Mouse (Mus musculus): ENCODE results near the gene Cdk5r1.

The Cdk5r1 gene

DNA sequence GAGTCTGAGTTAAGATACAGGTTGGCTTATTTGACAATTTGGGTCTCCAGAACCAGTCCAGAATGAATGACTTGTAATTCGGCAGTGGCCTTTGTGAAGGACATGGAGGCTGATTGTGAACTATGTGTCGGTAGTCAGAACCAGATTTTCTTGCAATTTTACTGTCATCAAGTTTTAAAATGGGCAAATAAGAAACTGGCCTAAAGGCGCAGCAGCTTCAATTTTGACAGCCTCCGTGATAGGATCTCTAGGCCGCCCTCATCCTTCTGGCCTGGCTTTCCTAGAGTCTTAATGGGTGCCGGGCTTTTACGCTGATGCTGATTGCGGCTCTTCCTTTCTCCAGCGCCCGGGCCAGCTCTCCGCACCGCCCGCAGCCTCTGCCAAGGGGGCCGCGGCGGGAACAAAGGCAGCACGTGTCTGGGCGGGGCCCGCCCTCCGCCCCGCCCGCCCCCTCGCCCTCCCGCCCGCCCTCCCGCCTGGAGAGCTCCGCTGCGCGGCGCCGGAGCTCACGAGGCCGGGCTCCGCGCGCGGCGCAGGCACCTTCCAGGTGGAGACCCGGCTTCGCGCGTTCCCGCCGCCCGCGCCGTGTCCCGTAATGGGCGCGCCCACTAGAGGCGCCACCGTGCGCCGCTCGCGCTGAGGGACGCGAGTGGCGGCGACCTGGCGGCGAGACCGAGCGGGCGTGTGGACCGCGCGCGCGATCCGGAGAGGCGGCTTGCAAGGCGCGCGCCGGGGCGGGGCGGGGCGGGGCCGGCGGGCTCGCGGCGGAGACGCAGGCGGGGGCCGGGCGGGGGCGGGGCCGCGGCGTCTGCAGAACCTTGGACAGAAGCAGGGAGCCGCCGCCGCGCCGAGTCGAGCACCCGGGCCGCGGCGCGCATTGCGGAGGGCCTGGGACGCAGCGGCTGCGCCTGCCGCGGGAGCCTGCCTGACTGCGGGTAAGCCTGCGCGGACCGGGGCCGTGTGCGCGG is at the start of gene Cdk5r1:
Cdk5r1 (plus strand) TSS at position 802 of the 968 bp plus-strand sequence.
- CTCF ChIA-PET: interaction anchor here (0.7 kb wide), 1 partner anchor 83 kb away, joined by 5 read pairs; no protein-coding TSS in a partner anchor

DNA sequence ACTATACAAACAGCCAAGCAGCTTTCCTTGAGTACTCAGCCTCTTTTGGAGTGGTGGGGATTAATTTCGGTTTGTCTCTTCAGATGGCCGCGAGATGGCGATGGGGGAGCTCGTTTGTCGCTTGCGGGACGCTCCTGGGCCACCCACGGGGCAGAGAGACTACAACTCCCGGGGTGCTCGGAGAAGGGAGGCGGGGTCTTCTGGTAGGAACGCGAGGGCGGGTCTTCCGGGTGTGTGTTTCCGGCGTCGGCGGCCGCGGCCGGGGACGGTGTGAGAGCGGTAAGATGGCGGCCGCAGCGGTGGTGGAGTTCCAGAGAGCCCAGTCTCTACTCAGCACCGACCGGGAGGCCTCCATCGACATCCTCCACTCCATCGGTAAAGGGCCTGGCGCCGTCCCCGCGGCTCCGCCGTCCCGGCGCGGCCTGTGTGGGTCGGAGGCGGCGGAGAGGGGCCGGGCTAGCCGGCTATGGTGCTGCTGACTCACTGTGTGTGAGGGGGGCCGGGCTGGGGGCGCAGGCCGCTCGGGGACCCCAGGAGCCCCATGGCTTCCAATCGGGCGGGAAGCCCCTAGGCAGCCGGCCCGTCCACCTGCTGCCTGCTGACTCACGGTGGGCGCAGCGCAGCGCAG is 48.3 kb upstream of the Cdk5r1 start, which contains the start of gene Psmd11:
Psmd11 (plus strand) TSS at position 235 of the 628 bp plus-strand sequence.
- CTCF ChIA-PET: no interaction called here

DNA sequence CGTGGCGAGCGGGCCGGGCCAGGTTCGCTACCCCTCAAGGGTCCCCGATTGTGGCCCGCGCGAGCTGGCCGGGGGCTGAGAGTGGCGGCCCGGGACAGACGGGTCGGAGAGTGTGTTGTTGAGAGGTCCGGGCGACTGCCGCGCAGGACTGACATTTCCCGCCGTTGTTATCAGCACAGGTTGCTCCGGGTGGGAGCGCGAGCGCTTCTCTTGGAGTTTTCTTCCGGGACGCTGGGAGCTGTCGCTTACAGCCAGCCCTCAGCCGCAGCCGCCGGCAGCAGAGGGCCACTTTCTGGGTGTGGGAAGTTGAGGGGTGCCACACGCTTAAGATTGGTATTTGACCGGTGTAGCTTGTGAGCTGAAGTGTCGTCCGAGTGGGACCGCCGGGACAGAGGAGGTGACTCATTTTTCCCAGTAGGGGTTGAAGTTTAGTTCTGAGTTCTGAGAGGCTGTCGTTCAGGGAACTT is 47.8 kb upstream of the Cdk5r1 start:
- CTCF ChIA-PET: interaction anchor here (0.6 kb wide), 1 partner anchor 406 kb away, joined by 5 read pairs; no protein-coding TSS in a partner anchor

DNA sequence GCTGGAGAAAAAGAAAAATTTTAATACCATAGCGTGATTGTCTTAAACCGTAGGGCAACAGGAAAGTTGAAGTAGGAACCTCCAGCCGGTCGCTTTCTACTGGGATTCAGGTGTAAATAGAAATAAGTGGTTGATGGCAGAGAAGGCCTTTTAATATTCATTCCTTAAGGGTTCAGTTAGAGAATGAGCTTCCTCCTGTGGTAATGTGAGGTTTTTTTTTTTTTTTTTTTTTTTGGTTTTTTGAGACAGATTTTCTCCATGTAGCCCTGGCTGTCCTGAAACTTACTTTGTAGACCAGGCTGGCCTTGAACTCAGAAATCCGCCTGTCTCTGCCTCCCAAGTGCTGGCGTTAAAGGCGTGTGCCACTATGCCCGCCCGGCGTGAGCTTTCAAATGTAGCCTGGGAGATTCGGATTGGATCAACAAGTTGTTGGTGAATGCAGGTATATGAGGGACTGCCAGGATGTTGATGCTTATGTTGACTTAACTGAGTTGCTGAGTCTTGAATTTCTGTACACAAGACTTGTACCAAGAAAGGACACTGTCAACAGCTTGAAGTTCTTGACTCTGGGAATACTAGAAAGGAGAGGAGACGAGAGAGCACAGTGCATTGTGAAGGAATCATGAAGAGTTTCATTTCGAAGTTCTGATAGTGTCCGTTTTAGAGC is 47.2 kb upstream of the Cdk5r1 start:
- CTCF ChIA-PET: interaction anchor here (0.6 kb wide), 1 partner anchor 406 kb away, joined by 5 read pairs; no protein-coding TSS in a partner anchor

DNA sequence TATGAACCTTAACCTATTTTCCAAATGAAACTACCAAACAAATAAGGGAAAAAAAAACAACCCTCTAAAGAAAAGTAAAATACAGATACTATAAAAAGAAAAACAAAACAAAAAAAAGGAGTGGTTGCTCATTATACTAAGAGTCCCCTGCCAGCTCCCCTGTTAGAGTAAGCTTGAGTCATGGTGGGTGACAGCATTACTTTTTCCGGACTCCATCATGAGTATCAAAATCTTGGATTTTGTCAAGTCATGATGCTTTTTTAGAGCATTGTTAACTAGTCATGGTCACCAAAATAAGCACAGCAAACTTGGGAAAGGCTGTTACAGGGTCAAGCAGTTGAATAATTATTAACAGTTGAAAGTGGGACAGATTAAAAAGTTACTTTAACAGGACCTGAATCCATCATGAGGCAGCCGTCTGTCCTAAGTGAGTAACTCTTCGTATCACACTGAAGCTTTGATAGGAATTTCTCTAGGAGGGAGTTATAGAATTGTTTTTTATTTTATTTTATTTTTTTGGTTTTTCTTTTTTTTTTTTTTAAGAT is 46.4 kb upstream of the Cdk5r1 start:
- CTCF ChIA-PET: interaction anchor here (0.7 kb wide), 1 partner anchor 44 kb away, joined by 3 read pairs; no protein-coding TSS in a partner anchor

DNA sequence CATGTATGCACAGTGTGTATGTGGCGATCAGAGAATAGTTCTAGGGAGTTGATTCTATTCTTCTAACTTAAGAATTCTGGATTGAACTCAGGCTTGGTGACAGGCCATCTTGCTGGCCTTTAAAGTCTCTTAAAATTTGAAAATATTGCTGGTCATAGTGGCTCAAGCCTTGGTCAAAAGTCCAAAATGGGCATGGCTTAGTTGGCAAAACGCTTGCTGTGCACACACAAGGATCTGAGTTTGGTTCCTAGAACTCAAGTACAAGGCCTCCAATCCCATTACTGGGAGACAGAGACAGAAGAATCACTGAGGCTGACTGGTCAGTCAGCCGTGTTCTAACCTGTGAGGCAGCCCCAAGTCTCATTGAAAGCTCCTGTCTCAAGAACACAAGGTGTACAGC is 29.9 kb upstream of the Cdk5r1 start:
- CTCF ChIA-PET: no interaction called here

DNA sequence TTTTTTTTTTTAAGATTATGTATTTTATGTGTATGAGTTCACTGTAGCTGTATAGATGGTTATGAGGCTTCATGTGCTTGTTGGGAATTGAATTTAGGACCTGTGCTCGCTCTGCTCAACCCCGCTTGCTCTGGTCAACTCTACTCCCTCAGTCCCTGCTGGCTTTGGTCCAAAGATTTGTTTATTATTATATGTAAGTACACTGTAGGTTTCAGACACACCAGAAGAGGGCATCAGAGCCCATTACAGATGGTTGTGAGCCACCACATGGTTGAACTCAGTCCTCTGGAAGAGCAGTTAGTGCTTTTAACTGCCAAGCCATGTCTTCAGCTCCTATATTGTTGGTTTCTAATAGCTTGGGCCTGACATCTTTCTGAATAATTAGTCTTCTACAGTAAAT is 27.0 kb upstream of the Cdk5r1 start:
- CTCF ChIA-PET: no interaction called here

DNA sequence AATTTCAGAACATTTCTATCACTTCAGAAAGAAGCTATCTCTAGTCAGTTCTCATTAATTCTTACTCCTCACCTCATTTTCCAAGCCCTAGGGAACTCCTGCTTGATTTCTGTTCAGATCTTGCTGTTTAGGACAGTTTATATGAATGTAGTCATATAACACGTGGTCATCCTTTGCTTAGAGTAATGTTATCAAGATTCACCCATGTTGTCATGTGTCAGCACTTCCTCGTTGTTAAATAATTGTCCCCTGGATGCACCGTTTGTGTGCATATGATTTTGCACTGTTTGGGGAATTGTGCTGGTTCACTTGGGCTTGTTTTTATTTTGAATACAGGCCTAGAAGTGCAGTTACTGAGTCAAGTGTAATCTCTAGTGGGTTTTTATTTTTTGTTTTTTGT is 24.6 kb upstream of the Cdk5r1 start:
- CTCF ChIA-PET: no interaction called here

DNA sequence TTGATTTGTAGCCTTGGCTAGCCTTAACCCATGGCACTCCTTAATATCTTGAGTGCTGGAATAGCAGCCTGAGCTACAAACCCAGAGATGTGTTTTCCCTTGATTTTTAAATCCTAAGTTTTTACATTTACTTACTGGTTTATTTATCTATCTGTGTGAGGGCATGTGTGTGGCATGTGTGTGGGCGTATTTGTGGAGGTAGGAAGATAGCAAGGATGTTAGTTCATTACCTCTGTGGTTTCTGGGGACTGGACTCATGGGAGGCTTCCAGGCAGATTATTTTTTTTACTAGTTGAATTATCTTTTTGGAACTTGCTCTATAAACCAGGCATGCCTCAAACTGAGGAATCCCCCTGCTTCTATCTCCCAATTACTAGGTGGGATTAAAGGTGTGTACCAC is 23.6 kb upstream of the Cdk5r1 start:
- CTCF ChIA-PET: no interaction called here

DNA sequence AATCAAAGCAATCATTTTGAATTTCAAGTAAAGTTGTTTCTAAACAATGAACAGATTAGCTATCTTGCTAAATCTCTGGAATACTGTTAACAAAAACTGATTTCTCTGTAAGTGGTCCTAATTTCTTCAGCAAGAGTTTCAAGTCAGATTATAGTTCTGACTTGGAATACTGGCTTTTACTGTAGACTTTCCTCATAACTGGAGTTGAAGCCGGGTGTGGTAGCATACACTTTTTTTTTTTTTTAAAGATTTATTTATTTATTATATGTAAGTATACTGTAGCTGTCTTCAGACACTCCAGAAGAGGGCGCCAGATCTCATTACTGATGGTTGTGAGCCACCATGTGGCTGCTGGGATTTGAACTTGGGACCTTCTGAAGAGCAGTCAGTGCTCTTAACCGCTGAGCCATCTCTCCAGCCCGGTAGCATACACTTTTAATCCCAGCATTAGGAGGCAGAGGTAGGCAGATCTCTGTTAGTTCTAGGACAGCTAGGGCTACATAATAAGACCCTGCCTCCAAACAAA is 13.2 kb upstream of the Cdk5r1 start:
- CTCF ChIA-PET: interaction anchor here (0.5 kb wide), 1 partner anchor 99 kb away, joined by 3 read pairs; no protein-coding TSS in a partner anchor

DNA sequence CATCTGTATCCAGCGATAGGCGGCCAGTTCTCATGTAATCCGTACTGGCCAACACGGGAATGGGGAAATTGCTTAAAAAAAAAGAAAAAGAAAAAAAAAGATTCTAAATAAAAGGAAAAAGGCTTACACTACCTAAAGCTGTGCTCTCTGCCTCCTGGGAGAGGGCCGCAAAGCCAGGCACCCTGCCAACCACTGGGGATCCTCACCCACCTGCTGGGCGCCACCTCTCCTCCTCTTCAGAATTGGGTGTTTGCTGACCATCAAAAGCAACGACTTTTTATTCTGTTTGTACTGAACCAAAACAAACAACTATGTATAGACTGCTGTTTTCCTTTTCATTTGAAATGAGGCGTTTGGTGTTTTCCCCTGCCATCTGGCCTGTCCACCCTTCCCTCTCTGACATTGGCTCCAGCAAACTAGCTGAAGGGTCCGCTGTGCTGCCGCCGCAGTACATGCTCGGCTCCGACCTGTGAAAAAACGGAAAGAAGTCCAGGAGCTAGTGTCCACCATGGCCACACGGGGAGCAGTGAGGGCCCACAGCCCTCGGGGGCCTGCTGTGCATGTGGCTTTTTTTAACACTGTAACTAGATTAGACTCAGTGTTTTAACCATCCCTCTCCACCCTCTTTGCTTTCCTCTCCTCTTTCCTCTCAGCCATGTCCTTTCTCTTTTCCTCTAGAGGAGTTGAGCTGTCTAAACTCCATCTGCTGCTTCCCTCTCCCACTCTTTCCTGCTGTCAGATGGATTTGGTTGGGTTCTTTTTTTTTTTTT is 4.8 kb upstream of the Cdk5r1 start:
- CTCF ChIA-PET: interaction anchor here (0.7 kb wide), 2 partner anchors 18 to 102 kb away, joined by 5 to 21 read pairs; no protein-coding TSS in a partner anchor

DNA sequence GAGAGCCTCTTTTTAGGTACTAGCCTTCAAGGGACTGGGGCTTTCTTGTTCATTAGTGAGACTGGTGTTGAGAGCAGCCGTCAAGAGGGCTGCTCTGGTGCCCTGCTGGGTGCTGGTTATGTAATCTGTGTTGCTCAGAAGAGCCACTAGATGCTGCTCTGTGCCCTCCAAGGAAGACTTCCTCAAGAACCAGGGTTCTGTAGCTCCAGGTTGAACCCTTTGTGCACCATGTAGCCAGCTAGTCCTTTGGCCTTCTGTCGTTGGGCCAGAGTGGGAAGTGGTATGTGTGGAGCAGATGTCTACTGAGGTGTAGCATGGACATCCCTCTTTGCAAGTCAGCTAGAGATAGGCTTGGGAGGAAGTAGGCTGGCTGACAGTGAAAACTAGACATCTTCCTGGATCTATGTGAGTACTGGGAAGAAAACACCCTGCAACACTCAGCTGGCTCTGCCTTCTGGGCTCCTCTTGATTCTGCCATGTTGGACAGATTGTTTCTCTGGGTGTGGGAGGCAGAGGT is 2.6 kb upstream of the Cdk5r1 start:
- CTCF ChIA-PET: interaction anchor here (0.6 to 0.7 kb wide), 3 partner anchors 43 to 346 kb away, joined by 3 to 10 read pairs (median 3); no protein-coding TSS in a partner anchor

DNA sequence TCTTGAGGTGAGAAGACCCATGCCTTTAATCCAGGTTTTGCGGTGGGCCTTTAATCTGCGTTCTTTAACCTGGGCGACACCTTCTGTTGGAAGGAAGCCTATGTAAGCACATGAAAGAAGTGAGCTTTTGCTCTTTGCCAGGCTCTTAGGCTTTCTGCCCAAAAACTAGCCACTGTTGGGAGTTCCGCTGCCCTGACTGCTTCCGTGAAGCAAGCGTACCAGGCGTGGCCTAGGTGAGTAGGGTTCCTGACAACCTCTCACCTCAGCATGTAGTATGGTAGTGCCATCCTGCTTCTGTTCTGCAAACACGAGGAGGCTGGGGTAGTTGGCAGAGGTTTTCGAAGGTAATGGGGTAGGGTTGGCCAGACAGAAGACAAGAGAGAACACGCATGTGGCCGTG is 2.0 kb upstream of the Cdk5r1 start:
- CTCF ChIA-PET: interaction anchor here (0.6 to 0.7 kb wide), 3 partner anchors 44 to 345 kb away, joined by 3 to 10 read pairs (median 3); no protein-coding TSS in a partner anchor

DNA sequence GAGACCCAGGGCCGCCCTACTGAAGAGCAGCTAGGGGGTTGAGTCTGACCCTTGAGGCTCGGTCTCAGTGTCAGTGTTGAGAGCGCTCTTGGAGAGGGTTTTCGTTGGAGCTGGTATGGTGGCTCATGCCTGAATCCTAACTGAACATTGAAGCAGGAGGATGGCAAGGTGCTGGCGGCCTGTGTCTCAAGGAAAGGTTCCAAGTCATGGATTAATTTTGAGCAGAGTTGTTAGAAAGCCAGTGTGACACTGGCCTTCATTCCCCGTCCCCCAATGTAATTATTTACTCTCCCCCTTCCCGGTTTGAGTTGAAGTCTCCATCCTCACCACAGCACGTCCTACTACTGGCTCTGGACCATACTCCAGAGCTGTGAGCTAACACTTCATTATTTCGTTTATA is 1.3 kb upstream of the Cdk5r1 start:
- CTCF ChIA-PET: no interaction called here

DNA sequence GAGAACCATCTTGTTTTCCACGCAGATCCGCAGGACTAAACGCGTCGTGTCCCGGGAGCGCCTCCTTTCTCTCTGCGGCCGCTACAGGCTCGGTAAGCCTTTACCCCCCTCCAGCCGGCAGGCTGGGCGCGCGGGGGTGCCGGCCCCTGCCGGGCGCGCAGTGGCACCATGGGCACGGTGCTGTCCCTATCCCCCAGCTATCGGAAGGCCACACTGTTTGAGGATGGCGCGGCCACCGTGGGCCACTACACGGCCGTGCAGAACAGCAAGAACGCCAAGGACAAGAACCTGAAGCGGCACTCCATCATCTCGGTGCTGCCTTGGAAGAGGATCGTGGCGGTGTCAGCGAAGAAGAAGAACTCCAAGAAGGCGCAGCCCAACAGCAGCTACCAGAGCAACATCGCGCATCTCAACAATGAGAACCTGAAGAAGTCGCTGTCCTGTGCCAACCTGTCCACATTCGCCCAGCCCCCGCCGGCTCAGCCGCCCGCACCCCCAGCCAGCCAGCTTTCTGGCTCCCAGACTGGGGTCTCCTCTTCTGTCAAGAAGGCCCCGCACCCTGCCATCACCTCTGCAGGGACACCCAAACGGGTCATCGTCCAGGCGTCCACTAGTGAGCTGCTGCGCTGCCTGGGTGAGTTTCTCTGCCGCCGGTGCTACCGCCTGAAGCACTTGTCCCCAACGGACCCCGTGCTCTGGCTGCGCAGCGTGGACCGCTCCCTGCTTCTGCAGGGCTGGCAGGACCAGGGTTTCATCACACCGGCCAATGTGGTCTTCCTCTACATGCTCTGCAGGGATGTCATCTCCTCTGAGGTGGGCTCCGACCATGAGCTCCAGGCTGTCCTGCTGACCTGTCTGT is 747 bp downstream of the Cdk5r1 start:
- CTCF ChIA-PET: interaction anchor here (0.6 to 0.7 kb wide), 2 partner anchors 8 to 98 kb away, joined by 3 to 8 read pairs; no protein-coding TSS in a partner anchor

DNA sequence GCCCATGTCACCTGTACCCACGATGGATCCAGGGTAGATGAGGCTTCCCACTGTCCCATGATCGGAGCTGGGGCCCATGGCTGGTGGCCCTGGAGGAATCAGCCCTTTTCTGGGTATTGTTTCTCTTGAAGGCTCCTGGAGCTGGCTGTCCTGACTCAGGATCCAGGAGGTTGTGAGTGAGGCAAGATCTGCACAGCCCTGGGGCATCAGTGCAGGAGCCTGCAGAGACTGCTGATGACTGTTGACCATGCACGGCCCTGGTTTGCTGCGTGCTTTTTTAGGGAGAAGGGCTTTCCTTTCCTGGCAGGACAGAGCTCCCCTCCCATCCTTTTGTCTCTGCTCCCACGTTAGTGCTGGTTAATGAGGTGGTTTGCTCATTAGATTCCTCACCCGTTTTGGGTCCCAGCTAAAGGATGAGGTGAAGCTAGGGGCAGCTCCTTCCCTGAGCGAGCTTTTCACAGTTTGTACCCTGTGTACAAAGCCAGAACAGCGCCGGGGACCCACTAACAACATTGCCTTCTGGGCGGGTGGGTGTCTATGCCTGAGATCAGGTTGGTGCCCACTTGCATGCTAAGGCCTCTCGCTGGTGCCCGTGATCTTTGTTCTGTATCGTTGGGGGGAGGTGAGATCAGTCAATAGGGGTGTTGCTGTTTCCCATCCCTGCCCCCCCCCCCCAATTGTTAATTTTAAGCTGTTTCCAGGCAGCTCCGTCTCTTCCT is 2.0 kb downstream of the Cdk5r1 start:
- CTCF ChIA-PET: interaction anchor here (0.6 to 0.7 kb wide), 2 partner anchors 9 to 1214 kb away, joined by 3 to 4 read pairs; no protein-coding TSS in a partner anchor

DNA sequence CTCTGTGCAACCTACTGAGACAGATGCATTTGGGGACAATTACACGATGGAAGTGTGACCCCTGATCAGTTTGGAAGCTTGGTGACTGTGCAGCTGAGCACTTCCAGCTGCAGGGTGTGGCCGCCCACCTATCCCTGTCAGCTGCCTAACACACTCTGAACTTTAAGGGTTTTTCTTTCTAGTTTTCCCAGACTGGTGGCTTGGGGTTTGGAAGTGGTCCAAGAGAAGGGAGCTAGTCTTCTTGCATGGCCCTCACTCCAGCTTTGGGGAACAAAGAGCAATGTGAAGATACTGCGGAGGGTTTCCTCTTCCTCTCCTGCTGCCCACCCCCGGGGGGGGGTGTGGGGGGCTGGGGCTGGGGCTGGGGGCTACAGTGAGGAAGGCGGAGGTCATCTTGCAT is 2.6 kb downstream of the Cdk5r1 start:
- CTCF ChIA-PET: interaction anchor here (0.7 kb wide), 1 partner anchor 1214 kb away, joined by 4 read pairs; no protein-coding TSS in a partner anchor
